Comparison of ENCODE assay signal across 19 mouse cellular contexts in genomic region chrX:23027622-23028021, GRCm38 (mm10).
DNase-seq lines count a peak whose midpoint lies in the region; ATAC-seq lines count a peak whose summit lies in the region.
"Had no signal": no experiment of that assay in that cellular context is flagged by ENCODE, and none has a peak within 500 bp of the region (broad histone marks: within the 10 kb centered on the region; RNA-seq: fewer than 3 reads in every experiment).

No protein-coding gene starts in this region.

- H3K27me3 ChIP-seq in hindbrain, embryonic 14.5 days (ENCODE audit: control insufficient read depth, insufficient read depth, low read length) = no peaks in the 10 kb centered on the region
- H3K27me3 ChIP-seq in hindbrain, embryonic 13.5 days = no peaks in the 10 kb centered on the region
- no peaks in the 10 kb centered on the region for H3K27me3 ChIP-seq in kidney, embryonic 14.5 days (ENCODE audit: control insufficient read depth, insufficient read depth, low read length)
- H3K27me3 ChIP-seq: embryonic facial prominence, embryonic 15.5 days; limb, embryonic 15.5 days had no signal

- H3K36me3 ChIP-seq in hindbrain, embryonic 14.5 days (replicated peaks; ENCODE audit: control insufficient read depth, insufficient read depth) = no peaks in the 10 kb centered on the region
- H3K36me3 ChIP-seq in hindbrain, embryonic 13.5 days = no peaks in the 10 kb centered on the region
- no peaks in the 10 kb centered on the region for H3K36me3 ChIP-seq in kidney, embryonic 14.5 days (ENCODE audit: control insufficient read depth, insufficient read depth, low read length)
- H3K36me3 ChIP-seq: embryonic facial prominence, embryonic 15.5 days; limb, embryonic 15.5 days had no signal

- H3K4me2 ChIP-seq in hindbrain, embryonic 14.5 days (replicated peaks) = no peak overlapping the region
- no peak overlapping the region for H3K4me2 ChIP-seq in hindbrain, embryonic 13.5 days
- no peak overlapping the region for H3K4me2 ChIP-seq in kidney, embryonic 14.5 days (replicated peaks; ENCODE audit: low read depth, low read length)
- H3K4me2 ChIP-seq: embryonic facial prominence, embryonic 15.5 days; heart, embryonic 11.5 days; limb, embryonic 15.5 days; midbrain, embryonic 11.5 days had no signal

- H3K9me3 ChIP-seq in hindbrain, embryonic 14.5 days (ENCODE audit: control insufficient read depth, low read length) = no peaks in the 10 kb centered on the region
- no peaks in the 10 kb centered on the region for H3K9me3 ChIP-seq in hindbrain, embryonic 13.5 days
- H3K9me3 ChIP-seq in kidney, embryonic 14.5 days (ENCODE audit: control insufficient read depth, low read length) = no peaks in the 10 kb centered on the region
- H3K9me3 ChIP-seq: embryonic facial prominence, embryonic 15.5 days; limb, embryonic 15.5 days had no signal

- no peaks in the 10 kb centered on the region for H3K4me1 ChIP-seq in hindbrain, embryonic 14.5 days (replicated peaks; ENCODE audit: control insufficient read depth, insufficient read depth, low read length)
- no peaks in the 10 kb centered on the region for H3K4me1 ChIP-seq in hindbrain, embryonic 13.5 days (replicated peaks)
- H3K4me1 ChIP-seq in kidney, embryonic 14.5 days (ENCODE audit: control insufficient read depth, insufficient read depth, low read length) = no peaks in the 10 kb centered on the region
- H3K4me1 ChIP-seq: embryonic facial prominence, embryonic 15.5 days; limb, embryonic 15.5 days had no signal

- DNase-seq in cerebellum, postnatal 10 days = peak; percentile 56 to 61
- no peak for DNase-seq in cerebellum, postnatal 25 days
- peak; percentile 32 for DNase-seq in hindbrain, embryonic 14.5 days (ENCODE audit: low spot score)
- DNase-seq in right cerebral cortex, postnatal 10 days (ENCODE audit: low spot score in 2 of 2) = peak; percentile 38 to 53
- no peak for DNase-seq in right cerebral cortex, postnatal 4 days
- DNase-seq in ovary, postnatal 10 days (ENCODE audit: low spot score) = no peak
- DNase-seq: B cell, adult 2 months; gastrocnemius, postnatal 25 days; heart, postnatal 4 days; kidney, postnatal 10 days; lung, adult 18-20 months; lung, postnatal 4 days; thymus, adult 2 months had no signal

- no peak; the same call in 1 of the 2 replicates for ATAC-seq in hindbrain, embryonic 14.5 days (ENCODE audit: low FRiP score)
- ATAC-seq in hindbrain, embryonic 13.5 days (ENCODE audit: low FRiP score) = no peak
- ATAC-seq in kidney, embryonic 14.5 days (ENCODE audit: low FRiP score, low TSS enrichment) = no peak

- H3K4me3 ChIP-seq in hindbrain, embryonic 14.5 days (replicated peaks; ENCODE audit: low read length) = no peak overlapping the region
- H3K4me3 ChIP-seq in hindbrain, embryonic 13.5 days = no peak overlapping the region
- H3K4me3 ChIP-seq in kidney, embryonic 14.5 days (ENCODE audit: low read length) = no peak overlapping the region
- H3K4me3 ChIP-seq: embryonic facial prominence, embryonic 15.5 days; limb, embryonic 15.5 days had no signal

- H3K9ac ChIP-seq in hindbrain, embryonic 14.5 days = no peak overlapping the region
- H3K9ac ChIP-seq in hindbrain, embryonic 13.5 days = no peak overlapping the region
- no peak overlapping the region for H3K9ac ChIP-seq in kidney, embryonic 14.5 days (ENCODE audit: low read depth, low read length)
- H3K9ac ChIP-seq: embryonic facial prominence, embryonic 15.5 days; limb, embryonic 15.5 days had no signal

- no peak overlapping the region for H3K27ac ChIP-seq in hindbrain, embryonic 14.5 days
- H3K27ac ChIP-seq in hindbrain, embryonic 13.5 days = no peak overlapping the region
- no peak overlapping the region for H3K27ac ChIP-seq in kidney, embryonic 14.5 days (ENCODE audit: low read depth, low read length)
- H3K27ac ChIP-seq: embryonic facial prominence, embryonic 15.5 days; limb, embryonic 15.5 days had no signal

- whole genome bisulfite sequencing in hindbrain, embryonic 14.5 days = 70% methylated on average over 3 of the region's 3 CpGs
- 75% methylated on average over 3 of the region's 3 CpGs for WGBS in hindbrain, embryonic 13.5 days
- WGBS in kidney, embryonic 14.5 days = 70% methylated on average over 3 of the region's 3 CpGs

Comparison
In these comparisons a context has a peak if more than half of its experiments do, and no peak if none do; other contexts are left out.
1. DNase-seq: peak in cerebellum, postnatal 10 days (2 of 2), hindbrain, embryonic 14.5 days (single experiment) and right cerebral cortex, postnatal 10 days (2 of 2); none in cerebellum, postnatal 25 days (0 of 2), right cerebral cortex, postnatal 4 days (single experiment) and ovary, postnatal 10 days (single experiment).